Mouse (Mus musculus) spleen, adult 2 months (tissue): Measurements from ENCODE around the gene Btd.

Experiments
- CTCF ChIP-seq: fragments of 200-500 bp; IDR thresholded peaks from 2 replicates; pipeline ENCODE4 v1.5.1; 2011; ENCODE audit warnings: mild to moderate bottlenecking, inconsistent platforms; ENCODE audit not compliant: insufficient read depth, insufficient read length, insufficient replicate concordance; ENCODE audit errors: extremely low read depth
- POLR2A ChIP-seq: fragments of 200-500 bp; IDR thresholded peaks from 2 replicates; pipeline ENCODE4 v1.6.1; 2011; ENCODE audit warnings: low read depth, low read length, inconsistent platforms

- no peak for TF ChIP-seq CTCF
- TF ChIP-seq POLR2A, result no peak
Measured at GRCm38 (mm10) chr14:31645920-31646319, 5.1 kb downstream of the Btd start.
